Mouse (Mus musculus) E14TG2a.4 (cell line): ENCODE data around the gene Rita1.

ENCODE experiments used
- H3K27me3 ChIP-seq: 2 replicates; pipeline ENCODE4 v1.6.1; 2014; ENCODE audit warnings: low read length, control low read depth; ENCODE audit not compliant: insufficient read depth
- H3K36me3 ChIP-seq: 2 replicates; pipeline ENCODE4 v1.6.1; 2014; ENCODE audit warnings: low read length, control low read depth; ENCODE audit not compliant: insufficient read depth
- H3K4me1 ChIP-seq: replicated peaks from 2 replicates; pipeline ENCODE4 v1.6.1; 2014; ENCODE audit warnings: low read depth, low read length, control low read depth
- H3K4me3 ChIP-seq: replicated peaks from 2 replicates; pipeline ENCODE4 v1.5.1; 2014; ENCODE audit warnings: mild to moderate bottlenecking, low read length
- H3K9me3 ChIP-seq: 2 replicates; pipeline ENCODE4 v1.6.1; 2014; ENCODE audit warnings: low read length, control low read depth
- CTCF ChIP-seq: conservative IDR thresholded peaks from 2 replicates; pipeline ENCODE4 v1.5.1; 2014; ENCODE audit warnings: low read length
- NANOG ChIP-seq: IDR thresholded peaks from 2 replicates; pipeline ENCODE4 v1.6.1; 2014; ENCODE audit warnings: borderline replicate concordance, low read length, mixed read lengths
- POU5F1 ChIP-seq: IDR thresholded peaks from 2 replicates; pipeline ENCODE4 v1.6.1; 2014; ENCODE audit warnings: low read length, borderline replicate concordance

Rita1 gene

GRCm38 (mm10) chr5:120648569-120649373, 36.4 kb upstream of the Rita1 start, which contains the start of gene Rasal1:
Gene Rasal1 (plus strand): TSS chr5:120648812.
- no peaks in the 10 kb centered on the region for H3K36me3 ChIP-seq
- peak within 1 kb of the TSS; percentile 82 for H3K4me3 ChIP-seq
- peaks cover 40% of the 10 kb centered on the region for H3K4me1 ChIP-seq
- TF ChIP-seq POU5F1 (no peak), CTCF (peak; percentile 86), NANOG (no peak)
- H3K27me3 ChIP-seq = peaks cover 64% of the 10 kb centered on the region
- H3K9me3 ChIP-seq = no peaks in the 10 kb centered on the region

- TF ChIP-seq CTCF (peak; percentile 14), NANOG (no peak)
- no peaks in the 10 kb centered on the region for H3K9me3 ChIP-seq
- H3K36me3 ChIP-seq = no peaks in the 10 kb centered on the region
- H3K4me3 ChIP-seq = peak overlapping the region; percentile 82; the same call in 1 of the 2 replicates
- peaks cover 34% of the 10 kb centered on the region for H3K4me1 ChIP-seq
- H3K27me3 ChIP-seq = peaks cover 67% of the 10 kb centered on the region
These were observed 35.6 kb upstream of the Rita1 start for GRCm38 (mm10) chr5:120647814-120648491.

GRCm38 (mm10) chr5:120647361-120647760, 35.0 kb upstream of the Rita1 start:
- Histone ChIP-seq H3K36me3 (no peaks in the 10 kb centered on the region), H3K4me1 (peaks cover 28% of the 10 kb centered on the region), H3K27me3 (peaks cover 63% of the 10 kb centered on the region), H3K9me3 (no peaks in the 10 kb centered on the region), H3K4me3 (no peak overlapping the region)
- TF ChIP-seq NANOG (no peak), POU5F1 (no peak), CTCF (no peak)

DNA sequence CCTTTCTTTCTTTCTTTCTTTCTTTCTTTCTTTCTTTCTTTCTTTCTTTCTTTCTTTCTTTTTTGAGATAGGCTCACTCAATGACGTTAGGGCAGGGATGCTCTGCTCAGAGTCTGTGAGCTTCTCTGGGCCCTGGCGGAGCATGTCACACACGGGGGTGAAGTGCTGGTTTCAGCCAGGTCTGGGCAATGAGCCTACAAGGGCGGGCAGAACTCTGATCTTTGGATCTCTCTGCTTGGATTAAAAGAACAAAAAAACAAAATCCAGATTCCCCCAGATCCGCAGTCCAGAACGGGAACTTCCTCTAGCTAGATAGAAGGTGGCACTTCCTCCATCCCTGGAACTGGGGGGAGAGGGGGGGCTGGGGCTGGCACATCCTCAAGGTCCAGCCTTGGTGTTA, 33.5 kb upstream of the Rita1 start:
- Histone ChIP-seq H3K4me1 (peaks cover 26% of the 10 kb centered on the region), H3K27me3 (peaks cover 52% of the 10 kb centered on the region), H3K9me3 (no peaks in the 10 kb centered on the region), H3K4me3 (no peak overlapping the region), H3K36me3 (no peaks in the 10 kb centered on the region)
- TF ChIP-seq POU5F1 (no peak), NANOG (no peak), CTCF (no peak)

GRCm38 (mm10) chr5:120644227-120644626, 31.8 kb upstream of the Rita1 start:
- Histone ChIP-seq H3K36me3 (no peaks in the 10 kb centered on the region), H3K9me3 (no peaks in the 10 kb centered on the region), H3K27me3 (peaks cover 36% of the 10 kb centered on the region), H3K4me1 (peaks cover 19% of the 10 kb centered on the region), H3K4me3 (no peak overlapping the region)
- TF ChIP-seq POU5F1 (no peak), NANOG (no peak), CTCF (no peak)

DNA sequence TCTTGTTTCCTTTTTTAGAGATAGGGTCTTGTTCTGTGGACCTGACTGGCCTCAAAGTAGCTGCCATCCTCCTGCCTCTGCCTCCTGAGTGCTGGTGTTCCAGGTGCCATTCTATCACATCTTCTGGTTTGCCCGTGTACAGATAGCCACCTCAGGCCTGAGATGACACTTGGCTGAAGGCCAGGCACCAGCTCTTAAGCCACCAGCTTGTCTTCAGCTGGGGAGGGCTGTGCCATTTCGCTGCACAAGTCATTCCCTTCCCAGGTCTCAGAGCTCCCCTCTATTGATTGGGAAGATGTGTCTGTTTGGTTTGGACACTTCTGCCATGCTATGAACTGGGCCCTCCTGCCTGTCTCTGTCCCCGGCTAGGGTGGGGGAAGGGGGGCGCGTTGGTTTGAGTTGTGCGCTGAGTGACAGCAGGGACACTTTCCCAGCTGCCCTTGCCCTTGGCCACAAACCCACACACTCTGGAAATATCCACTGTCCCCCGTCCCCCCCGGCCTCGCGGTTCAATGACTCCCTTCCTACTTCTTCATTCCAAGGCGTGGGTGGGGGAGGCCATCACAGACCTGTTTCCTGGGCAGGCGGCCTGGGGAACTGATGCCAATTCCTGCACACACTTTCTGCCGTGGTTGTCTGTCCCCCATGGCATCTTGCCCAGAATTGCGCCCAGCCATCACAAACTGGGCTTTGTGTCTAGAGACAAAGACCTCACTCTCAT, 31.1 kb upstream of the Rita1 start:
- peaks cover 16% of the 10 kb centered on the region for H3K4me1 ChIP-seq
- H3K4me3 ChIP-seq = no peak overlapping the region
- peaks cover 34% of the 10 kb centered on the region for H3K27me3 ChIP-seq
- TF ChIP-seq NANOG (no peak), POU5F1 (no peak), CTCF (no peak)
- H3K36me3 ChIP-seq = no peaks in the 10 kb centered on the region
- H3K9me3 ChIP-seq = no peaks in the 10 kb centered on the region

GRCm38 (mm10) chr5:120640094-120640493, 27.7 kb upstream of the Rita1 start:
- H3K27me3 ChIP-seq = peaks cover 17% of the 10 kb centered on the region
- no peak overlapping the region for H3K4me3 ChIP-seq
- H3K4me1 ChIP-seq = peaks cover 7% of the 10 kb centered on the region
- H3K36me3 ChIP-seq = no peaks in the 10 kb centered on the region
- TF ChIP-seq CTCF (no peak), NANOG (no peak), POU5F1 (no peak)
- H3K9me3 ChIP-seq = no peaks in the 10 kb centered on the region

GRCm38 (mm10) chr5:120635633-120636032, 23.2 kb upstream of the Rita1 start:
- H3K4me3 ChIP-seq = no peak overlapping the region
- peaks cover 18% of the 10 kb centered on the region for H3K27me3 ChIP-seq
- peaks cover 13% of the 10 kb centered on the region for H3K9me3 ChIP-seq
- TF ChIP-seq NANOG = no peak
- TF ChIP-seq CTCF = no peak
- peaks cover 17% of the 10 kb centered on the region for H3K4me1 ChIP-seq
- H3K36me3 ChIP-seq = no peaks in the 10 kb centered on the region
